Mouse (Mus musculus): ENCODE measurements around the gene Cbarp. TPM values are rescaled to one million over a fixed set of nuclear protein-coding genes. Genes with fewer than 3 reads are reported as not detected.

The Cbarp gene
- polyA plus RNA-seq, 1 experiment from 2014 or later: 8.5 TPM

DNA sequence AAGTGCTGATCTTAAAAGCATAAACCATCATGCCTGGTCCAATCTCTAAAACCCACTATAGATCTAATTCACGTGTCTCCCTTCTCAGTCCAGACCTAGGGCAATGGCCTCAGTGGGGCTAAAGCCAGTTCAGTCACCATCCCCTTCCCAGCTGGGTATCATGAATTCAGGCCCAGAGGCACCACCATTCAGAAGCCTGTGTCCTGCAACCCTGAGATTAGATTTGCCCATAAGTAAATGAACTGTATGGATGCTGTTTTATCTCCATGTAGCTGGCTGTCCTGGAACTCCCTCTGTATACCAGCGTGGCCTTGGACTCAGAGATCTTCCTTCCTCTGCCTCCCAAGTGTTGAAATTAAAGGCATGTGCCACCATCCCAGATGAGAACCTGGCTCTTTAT lies 37.6 kb downstream of the Cbarp start:
- H3K36me3 ChIP-seq (replicated peaks): no peaks in the 10 kb centered on the region
- no peak for DNase-seq (ENCODE audit: low spot score)
- peak overlapping the region; percentile 94 for H3K27ac ChIP-seq (replicated peaks)
- no peaks in the 10 kb centered on the region for H3K9me3 ChIP-seq
- peak overlapping the region; percentile 96 for H3K4me3 ChIP-seq
- no peaks in the 10 kb centered on the region for H3K27me3 ChIP-seq (replicated peaks; ENCODE audit: low read depth, poor library complexity, severe bottlenecking)
- 79% methylated on average over 2 of the region's 2 CpGs for WGBS
- peaks cover 54% of the 10 kb centered on the region for H3K4me1 ChIP-seq

GRCm38 (mm10) chr10:80102216-80102915 lies 38.3 kb downstream of the Cbarp start:
- H3K27ac ChIP-seq (replicated peaks): peak overlapping the region; percentile 94
- H3K27me3 ChIP-seq (replicated peaks; ENCODE audit: low read depth, poor library complexity, severe bottlenecking): no peaks in the 10 kb centered on the region
- H3K4me3 ChIP-seq: peak overlapping the region; percentile 96
- no peaks in the 10 kb centered on the region for H3K36me3 ChIP-seq (replicated peaks)
- H3K4me1 ChIP-seq: peaks cover 61% of the 10 kb centered on the region
- H3K9me3 ChIP-seq: no peaks in the 10 kb centered on the region
- DNase-seq (ENCODE audit: low spot score): peak; percentile 92
- WGBS: under 1% methylated on average over 59 of the region's 59 CpGs

DNA sequence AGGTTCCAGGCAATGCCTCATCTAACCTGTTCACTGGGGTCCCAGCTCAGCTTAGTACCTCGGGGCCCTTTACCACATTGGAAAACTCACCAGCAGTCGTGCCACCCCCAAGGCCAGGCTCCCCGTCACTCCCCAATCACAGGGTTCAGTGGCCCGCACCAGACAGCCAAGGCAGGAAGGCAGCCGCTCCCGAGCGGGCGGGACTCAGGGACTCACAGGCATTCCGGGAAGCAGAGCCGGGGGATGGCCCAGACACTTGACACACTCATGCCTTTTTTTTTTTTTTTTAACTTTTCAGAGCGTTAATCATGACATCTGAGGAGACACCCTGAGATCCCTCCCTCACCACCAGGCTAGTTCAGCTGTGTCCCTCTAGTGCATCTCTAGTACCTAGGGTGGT lies 39.7 kb downstream of the Cbarp start:
- peaks cover 5% of the 10 kb centered on the region; the same call in 1 of the 2 replicates for H3K36me3 ChIP-seq (replicated peaks)
- no peaks in the 10 kb centered on the region for H3K27me3 ChIP-seq (replicated peaks; ENCODE audit: low read depth, poor library complexity, severe bottlenecking)
- H3K27ac ChIP-seq (replicated peaks): no peak overlapping the region
- no peak for DNase-seq (ENCODE audit: low spot score)
- H3K4me3 ChIP-seq: peak overlapping the region; percentile 96
- H3K9me3 ChIP-seq: no peaks in the 10 kb centered on the region
- 66% methylated on average over 11 of the region's 11 CpGs for WGBS
- peaks cover 74% of the 10 kb centered on the region for H3K4me1 ChIP-seq

DNA sequence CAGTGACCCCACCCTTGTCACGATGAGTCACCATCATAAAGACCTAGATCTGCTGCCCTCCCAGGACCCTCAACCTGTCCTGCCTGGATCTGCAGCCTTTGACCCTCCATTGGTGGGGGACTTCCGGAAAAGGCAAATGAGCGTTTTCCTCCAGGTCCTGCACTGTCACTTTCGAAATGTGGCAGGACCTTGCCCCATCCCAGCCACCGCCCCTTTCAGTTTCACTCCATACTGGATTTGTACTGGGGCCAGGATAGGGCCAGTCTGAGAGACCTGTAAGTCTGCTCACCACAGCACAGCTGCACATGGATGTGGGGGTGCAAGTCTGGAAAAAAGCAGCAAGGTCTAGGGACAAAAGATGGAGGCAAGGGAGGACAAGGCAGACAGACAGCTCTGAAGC lies 42.0 kb downstream of the Cbarp start:
- no peaks in the 10 kb centered on the region for H3K9me3 ChIP-seq
- no peak for DNase-seq (ENCODE audit: low spot score)
- H3K4me3 ChIP-seq: no peak overlapping the region
- peaks cover 81% of the 10 kb centered on the region for H3K4me1 ChIP-seq
- WGBS: 86% methylated on average over 5 of the region's 5 CpGs
- no peak overlapping the region for H3K27ac ChIP-seq (replicated peaks)
- peaks cover 5% of the 10 kb centered on the region; the same call in 1 of the 2 replicates for H3K36me3 ChIP-seq (replicated peaks)
- H3K27me3 ChIP-seq (replicated peaks; ENCODE audit: low read depth, poor library complexity, severe bottlenecking): no peaks in the 10 kb centered on the region

DNA sequence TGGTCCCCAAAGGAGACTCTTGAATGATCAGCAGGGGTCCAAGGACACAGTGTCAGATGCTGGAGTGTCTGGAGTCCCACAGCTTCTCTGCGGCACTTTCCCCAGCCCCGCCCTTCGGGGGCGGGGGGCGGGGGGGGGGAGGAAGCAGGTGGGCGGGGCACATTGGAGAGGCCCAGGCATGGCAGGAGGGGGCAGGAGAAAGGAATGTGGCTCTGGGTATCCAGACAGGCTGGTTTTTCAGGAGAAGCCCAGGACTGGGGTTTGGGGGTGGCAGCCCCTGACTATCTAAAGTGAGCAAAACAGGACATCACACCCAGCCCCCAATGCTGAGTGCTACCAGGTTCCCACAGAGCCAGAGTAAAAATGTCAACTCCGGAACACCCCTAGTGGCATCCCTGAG lies 43.4 kb downstream of the Cbarp start:
- 15% methylated on average over 7 of the region's 7 CpGs for WGBS
- Histone ChIP-seq H3K4me3 (peak overlapping the region; percentile 27; the same call in 1 of the 2 replicates), H3K36me3 (replicated peaks) (peaks cover 5% of the 10 kb centered on the region; the same call in 1 of the 2 replicates), H3K27ac (replicated peaks) (peak overlapping the region; percentile 36), H3K27me3 (replicated peaks; ENCODE audit: low read depth, poor library complexity, severe bottlenecking) (no peaks in the 10 kb centered on the region), H3K9me3 (no peaks in the 10 kb centered on the region), H3K4me1 (peaks cover 75% of the 10 kb centered on the region)
- peak; percentile 63 for DNase-seq (ENCODE audit: low spot score)

GRCm38 (mm10) chr10:80095547-80095946 lies 45.1 kb downstream of the Cbarp start:
- no peaks in the 10 kb centered on the region for H3K27me3 ChIP-seq (replicated peaks; ENCODE audit: low read depth, poor library complexity, severe bottlenecking)
- 85% methylated on average over 5 of the region's 5 CpGs for WGBS
- DNase-seq (ENCODE audit: low spot score): no peak
- H3K4me3 ChIP-seq: no peak overlapping the region
- peaks cover 58% of the 10 kb centered on the region for H3K4me1 ChIP-seq
- H3K9me3 ChIP-seq: no peaks in the 10 kb centered on the region
- H3K27ac ChIP-seq (replicated peaks): 0 out of 2 replicates have a peak overlapping the region, but pooled peaks have one; percentile 30
- H3K36me3 ChIP-seq (replicated peaks): peaks cover 10% of the 10 kb centered on the region; the same call in 1 of the 2 replicates

DNA sequence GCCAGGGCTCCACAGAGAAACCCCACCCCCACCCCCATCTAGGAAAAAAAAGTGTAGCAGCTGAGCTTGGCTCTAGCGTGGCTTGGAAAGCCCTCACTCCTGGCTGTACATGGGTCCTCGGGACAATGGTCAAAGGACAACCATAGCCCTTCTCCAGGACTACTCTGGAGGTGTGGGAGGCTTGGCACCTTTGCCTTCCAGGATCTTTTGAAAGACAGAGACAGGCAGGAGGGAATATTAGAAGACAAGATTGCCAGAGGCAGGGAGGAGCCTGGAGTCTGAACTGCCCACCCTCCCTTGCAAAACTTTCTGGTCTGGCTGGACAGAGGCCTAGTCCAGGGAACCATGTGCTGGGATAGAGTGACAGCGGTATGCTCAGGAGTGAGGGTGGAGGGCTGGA lies 46.0 kb downstream of the Cbarp start:
- 87% methylated on average over 3 of the region's 3 CpGs for WGBS
- 0 out of 2 replicates have a peak overlapping the region, but pooled peaks have one; percentile 30 for H3K27ac ChIP-seq (replicated peaks)

DNA sequence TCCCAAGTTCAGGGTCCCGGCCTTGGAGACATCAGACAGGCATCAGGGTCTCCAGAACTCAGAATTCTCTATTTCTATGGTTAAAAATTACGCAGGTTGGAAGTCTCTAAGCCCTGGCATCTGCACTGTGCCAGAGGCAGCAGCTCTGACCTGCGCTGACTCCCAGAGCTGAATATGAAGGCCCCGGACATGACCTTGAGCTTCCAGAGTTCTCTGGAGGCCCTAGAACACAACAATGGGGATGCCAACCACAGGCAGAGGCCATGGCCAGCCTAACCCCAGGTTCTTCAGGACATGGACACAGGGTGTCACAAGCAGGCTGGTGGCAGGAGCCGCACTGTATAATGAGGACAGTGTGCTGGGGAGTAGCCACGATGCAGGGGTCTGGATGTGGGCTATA lies 46.5 kb downstream of the Cbarp start:
- no peaks in the 10 kb centered on the region for H3K27me3 ChIP-seq (replicated peaks; ENCODE audit: low read depth, poor library complexity, severe bottlenecking)
- H3K4me3 ChIP-seq: no peak overlapping the region
- H3K4me1 ChIP-seq: peaks cover 47% of the 10 kb centered on the region
- no peak overlapping the region for H3K27ac ChIP-seq (replicated peaks)
- peaks cover 11% of the 10 kb centered on the region; the same call in 1 of the 2 replicates for H3K36me3 ChIP-seq (replicated peaks)
- no peak for DNase-seq (ENCODE audit: low spot score)
- 91% methylated on average over 6 of the region's 6 CpGs for WGBS
- H3K9me3 ChIP-seq: no peaks in the 10 kb centered on the region

More for the DNA sequence above, 46.0 kb downstream of the Cbarp start:
- DNase-seq (ENCODE audit: low spot score): no peak
- Histone ChIP-seq H3K4me3 (no peak overlapping the region), H3K27me3 (replicated peaks; ENCODE audit: low read depth, poor library complexity, severe bottlenecking) (no peaks in the 10 kb centered on the region), H3K36me3 (replicated peaks) (peaks cover 11% of the 10 kb centered on the region; the same call in 1 of the 2 replicates), H3K4me1 (peaks cover 51% of the 10 kb centered on the region), H3K9me3 (no peaks in the 10 kb centered on the region)

- H3K4me1 ChIP-seq: peaks cover 36% of the 10 kb centered on the region
- no peak overlapping the region for H3K4me3 ChIP-seq
- no peaks in the 10 kb centered on the region for H3K27me3 ChIP-seq (replicated peaks; ENCODE audit: low read depth, poor library complexity, severe bottlenecking)
- WGBS: 87% methylated on average over 5 of the region's 5 CpGs
- H3K9me3 ChIP-seq: no peaks in the 10 kb centered on the region
- no peak for DNase-seq (ENCODE audit: low spot score)
- peaks cover 11% of the 10 kb centered on the region; the same call in 1 of the 2 replicates for H3K36me3 ChIP-seq (replicated peaks)
- no peak overlapping the region for H3K27ac ChIP-seq (replicated peaks)
These were observed 47.9 kb downstream of the Cbarp start for GRCm38 (mm10) chr10:80092690-80093089.

- no peaks in the 10 kb centered on the region for H3K27me3 ChIP-seq (replicated peaks; ENCODE audit: low read depth, poor library complexity, severe bottlenecking)
- no peaks in the 10 kb centered on the region for H3K9me3 ChIP-seq
- DNase-seq (ENCODE audit: low spot score): no peak
- 0 out of 2 replicates have a peak overlapping the region, but pooled peaks have one; percentile 6 for H3K27ac ChIP-seq (replicated peaks)
- H3K4me1 ChIP-seq: peaks cover 25% of the 10 kb centered on the region
- H3K4me3 ChIP-seq: no peak overlapping the region
- 93% methylated on average over 6 of the region's 6 CpGs for WGBS
- H3K36me3 ChIP-seq (replicated peaks): peaks cover 11% of the 10 kb centered on the region; the same call in 1 of the 2 replicates
These were observed 49.1 kb downstream of the Cbarp start for GRCm38 (mm10) chr10:80091527-80091926.

DNA sequence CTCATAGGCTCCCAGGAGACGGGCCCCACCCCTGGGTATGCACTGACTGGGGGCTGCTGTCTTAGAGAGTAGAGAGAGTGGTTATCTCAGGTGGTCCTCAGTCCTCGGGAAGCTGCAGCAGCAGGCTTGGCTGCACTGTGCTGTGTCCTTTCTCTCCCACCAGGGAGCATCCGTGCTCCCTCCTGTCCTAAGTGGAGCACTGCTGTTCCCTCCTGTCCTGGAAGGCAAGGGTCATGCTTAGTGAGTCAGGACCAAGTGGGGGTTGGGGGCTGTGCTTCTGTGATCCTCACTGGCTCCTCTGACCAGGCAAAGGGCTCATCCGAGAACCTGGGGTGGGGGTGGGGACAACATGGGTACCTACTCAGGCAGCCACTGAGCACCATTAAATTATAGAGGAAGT lies 51.5 kb downstream of the Cbarp start:
- whole genome bisulfite sequencing: 55% methylated on average over 4 of the region's 4 CpGs
- Histone ChIP-seq H3K27ac (replicated peaks) (no peak overlapping the region), H3K9me3 (no peaks in the 10 kb centered on the region), H3K27me3 (replicated peaks; ENCODE audit: low read depth, poor library complexity, severe bottlenecking) (no peaks in the 10 kb centered on the region), H3K4me3 (no peak overlapping the region), H3K36me3 (replicated peaks) (peaks cover 27% of the 10 kb centered on the region), H3K4me1 (peaks cover 17% of the 10 kb centered on the region)
- DNase-seq (ENCODE audit: low spot score): no peak

DNA sequence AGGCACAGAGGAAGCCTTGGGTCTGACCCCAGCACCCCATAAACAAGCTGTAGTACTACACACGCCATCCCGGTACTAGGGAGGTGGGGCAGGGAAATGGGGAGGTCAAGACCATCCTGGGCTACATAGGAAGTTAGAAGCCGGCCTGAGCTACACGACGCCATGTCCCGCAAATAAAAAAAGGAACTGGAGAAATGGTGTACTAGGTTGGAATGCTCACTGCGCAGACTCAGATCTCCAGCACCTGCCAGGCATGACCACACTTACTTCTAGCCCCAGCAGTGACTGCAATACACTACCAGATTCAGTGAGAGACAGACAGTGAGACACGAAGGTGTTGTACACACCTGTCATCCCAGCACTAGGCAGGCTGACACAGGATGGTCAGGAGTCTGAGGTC lies 53.2 kb downstream of the Cbarp start:
- Histone ChIP-seq H3K9me3 (no peaks in the 10 kb centered on the region), H3K27ac (replicated peaks) (no peak overlapping the region), H3K36me3 (replicated peaks) (peaks cover 43% of the 10 kb centered on the region), H3K27me3 (replicated peaks; ENCODE audit: low read depth, poor library complexity, severe bottlenecking) (no peaks in the 10 kb centered on the region), H3K4me3 (no peak overlapping the region), H3K4me1 (peaks cover 19% of the 10 kb centered on the region)
- 90% methylated on average over 8 of the region's 8 CpGs for WGBS
- DNase-seq (ENCODE audit: low spot score): no peak

GRCm38 (mm10) chr10:80086847-80087246 lies 53.8 kb downstream of the Cbarp start:
- peaks cover 19% of the 10 kb centered on the region for H3K4me1 ChIP-seq
- DNase-seq (ENCODE audit: low spot score): no peak
- no peaks in the 10 kb centered on the region for H3K9me3 ChIP-seq
- no peaks in the 10 kb centered on the region for H3K27me3 ChIP-seq (replicated peaks; ENCODE audit: low read depth, poor library complexity, severe bottlenecking)
- no peak overlapping the region for H3K4me3 ChIP-seq
- 0 out of 2 replicates have a peak overlapping the region, but pooled peaks have one; percentile 5 for H3K27ac ChIP-seq (replicated peaks)
- peaks cover 50% of the 10 kb centered on the region for H3K36me3 ChIP-seq (replicated peaks)
- WGBS: 75% methylated on average over 3 of the region's 3 CpGs

All from embryonic facial prominence, embryonic 10.5 days (tissue).